Mouse (Mus musculus): Measurements from ENCODE around the gene Nit1.

GRCm38 (mm10) chr1:171349210-171349609 lies 3.8 kb upstream of the Nit1 start:
- TF ChIP-seq POLR2A (IDR thresholded peaks at IDR 0.05; ENCODE audit: borderline replicate concordance, insufficient read depth, low read length) (no peak), CTCF (IDR thresholded peaks at IDR 0.05; ENCODE audit: borderline replicate concordance, insufficient read depth, low read depth, low read length) (no peak)
